In genomic region chr6:99065569-99066353, GRCm38 (mm10) we compare ENCODE assay signal across 9 mouse cellular contexts.
DNase-seq lines count a peak whose midpoint lies in the region; ATAC-seq and TF ChIP-seq lines count a peak whose summit lies in the region.
"Had no signal": no experiment of that assay in that cellular context is flagged by ENCODE, and none has a peak within 500 bp of the region (broad histone marks: within the 10 kb centered on the region; RNA-seq: fewer than 3 reads in every experiment).

No protein-coding gene starts in this region.

- intact Hi-C loops in left cerebral cortex, postnatal 25 days (cut with DNase I), result no loop called here

- H3K4me1 ChIP-seq in intestine, embryonic 14.5 days (replicated peaks; ENCODE audit: control insufficient read depth, insufficient read depth, low read length), result peaks cover 11% of the 10 kb centered on the region
- H3K4me1 ChIP-seq in intestine, postnatal 0 days (replicated peaks; ENCODE audit: control insufficient read depth, insufficient read depth, low read length), result no peaks in the 10 kb centered on the region
- H3K4me1 ChIP-seq in brown adipose tissue, adult 24 weeks (ENCODE audit: control insufficient read depth, insufficient read depth, insufficient read length, low read length), result peaks cover 21% of the 10 kb centered on the region
- H3K4me1 ChIP-seq in heart, embryonic 12.5 days (replicated peaks), result peaks cover 44% of the 10 kb centered on the region
- H3K4me1 ChIP-seq in limb, embryonic 14.5 days (ENCODE audit: control insufficient read depth, insufficient read depth, low read length), result peaks cover 33% of the 10 kb centered on the region

- no peak overlapping the region for H3K4me2 ChIP-seq in intestine, embryonic 14.5 days (ENCODE audit: low read length)
- H3K4me2 ChIP-seq in intestine, postnatal 0 days (replicated peaks; ENCODE audit: low read depth), result no peak overlapping the region
- no peak overlapping the region for H3K4me2 ChIP-seq in heart, embryonic 12.5 days
- H3K4me2 ChIP-seq in limb, embryonic 14.5 days (replicated peaks; ENCODE audit: low read depth, low read length, severe bottlenecking), result no peak overlapping the region

- no peaks in the 10 kb centered on the region for H3K27me3 ChIP-seq in intestine, embryonic 14.5 days (replicated peaks; ENCODE audit: control insufficient read depth, insufficient read depth, low read length)
- no peaks in the 10 kb centered on the region for H3K27me3 ChIP-seq in intestine, postnatal 0 days (replicated peaks; ENCODE audit: control insufficient read depth, insufficient read depth, low read length)
- no peaks in the 10 kb centered on the region for H3K27me3 ChIP-seq in heart, embryonic 12.5 days (replicated peaks)
- H3K27me3 ChIP-seq in limb, embryonic 14.5 days (ENCODE audit: control insufficient read depth, insufficient read depth, low read length), result no peaks in the 10 kb centered on the region

- no peak for ATAC-seq in intestine, embryonic 14.5 days (replicated peaks; ENCODE audit: low FRiP score, low TSS enrichment, low read depth)
- ATAC-seq in intestine, postnatal 0 days, result no peak
- peak; percentile 86 for ATAC-seq in heart, embryonic 12.5 days (ENCODE audit: insufficient number of reproducible peaks, low FRiP score)
- peak; percentile 23; the same call in 1 of the 2 replicates for ATAC-seq in limb, embryonic 14.5 days (ENCODE audit: low FRiP score, low read depth)
- no peak for ATAC-seq in megakaryocyte-erythroid progenitor cell, adult 5-6 weeks (replicated peaks; ENCODE audit: low FRiP score, low TSS enrichment, poor library complexity, severe bottlenecking)

- no peak for TF ChIP-seq CTCF in intestine, postnatal 0 days (IDR thresholded peaks at IDR 0.05; ENCODE audit: low read depth)

- H3K36me3 ChIP-seq in intestine, embryonic 14.5 days (ENCODE audit: control insufficient read depth, insufficient read depth, low read length), result peaks cover 13% of the 10 kb centered on the region
- H3K36me3 ChIP-seq in intestine, postnatal 0 days (ENCODE audit: control insufficient read depth, insufficient read depth), result 0 out of 2 replicates have a peak, but pooled peaks cover 4% of the 10 kb centered on the region
- peaks cover 17% of the 10 kb centered on the region for H3K36me3 ChIP-seq in heart, embryonic 12.5 days
- no peaks in the 10 kb centered on the region for H3K36me3 ChIP-seq in limb, embryonic 14.5 days (ENCODE audit: control insufficient read depth, insufficient read depth, low read length)

- H3K27ac ChIP-seq in intestine, embryonic 14.5 days (ENCODE audit: low read depth), result peak overlapping the region; percentile 16; the same call in 1 of the 2 replicates
- H3K27ac ChIP-seq in intestine, postnatal 0 days (ENCODE audit: low read depth, low read length), result no peak overlapping the region
- peak overlapping the region; percentile 78 for H3K27ac ChIP-seq in brown adipose tissue, adult 24 weeks (replicated peaks; ENCODE audit: low read depth, low read length)
- H3K27ac ChIP-seq in heart, embryonic 12.5 days (ENCODE audit: poor library complexity, severe bottlenecking), result peak overlapping the region; percentile 81
- no peak overlapping the region; the same call in 1 of the 2 replicates for H3K27ac ChIP-seq in limb, embryonic 14.5 days (replicated peaks; ENCODE audit: low read depth, low read length)

- TF ChIP-seq POLR2A in limb, embryonic 14.5 days (IDR thresholded peaks at IDR 0.05; ENCODE audit: borderline replicate concordance, extremely low read depth, insufficient read depth, insufficient read length), result no peak

- H3K4me3 ChIP-seq in intestine, embryonic 14.5 days (ENCODE audit: low read depth, low read length), result no peak overlapping the region
- no peak overlapping the region for H3K4me3 ChIP-seq in intestine, postnatal 0 days (ENCODE audit: low read depth, low read length)
- H3K4me3 ChIP-seq in brown adipose tissue, adult 24 weeks (ENCODE audit: insufficient read depth, low read depth, low read length), result peak overlapping the region; percentile 1; the same call in 1 of the 2 replicates
- no peak overlapping the region for H3K4me3 ChIP-seq in heart, embryonic 12.5 days
- no peak overlapping the region for H3K4me3 ChIP-seq in limb, embryonic 14.5 days (replicated peaks; ENCODE audit: low read length)

- no peaks in the 10 kb centered on the region for H3K9me3 ChIP-seq in intestine, embryonic 14.5 days (ENCODE audit: control insufficient read depth, low read length)
- no peaks in the 10 kb centered on the region for H3K9me3 ChIP-seq in intestine, postnatal 0 days (ENCODE audit: control insufficient read depth)
- no peaks in the 10 kb centered on the region for H3K9me3 ChIP-seq in heart, embryonic 12.5 days (replicated peaks)
- no peaks in the 10 kb centered on the region for H3K9me3 ChIP-seq in limb, embryonic 14.5 days (ENCODE audit: control insufficient read depth, low read length)

- DNase-seq in intestine, embryonic 14.5 days (ENCODE audit: low spot score), result no peak
- peak; percentile 48 for DNase-seq in limb, embryonic 14.5 days (ENCODE audit: low spot score)
- no peak for DNase-seq in right cerebral cortex, postnatal 36 days (ENCODE audit: low spot score in 2 of 2)
- DNase-seq in left cerebral cortex, postnatal 25 days (ENCODE audit: low spot score in 2 of 2), result no peak
- DNase-seq: cerebellum, adult 18-20 months had no signal

- H3K9ac ChIP-seq in intestine, embryonic 14.5 days (ENCODE audit: low read length), result no peak overlapping the region
- H3K9ac ChIP-seq in intestine, postnatal 0 days (ENCODE audit: low read depth, low read length), result no peak overlapping the region
- H3K9ac ChIP-seq in heart, embryonic 12.5 days, result no peak overlapping the region
- no peak overlapping the region for H3K9ac ChIP-seq in limb, embryonic 14.5 days (ENCODE audit: low read depth, low read length, severe bottlenecking)

- WGBS in intestine, embryonic 14.5 days, result 63% methylated on average over 9 of the region's 9 CpGs
- 72% methylated on average over 9 of the region's 9 CpGs for WGBS in intestine, postnatal 0 days
- 50% methylated on average over 9 of the region's 9 CpGs for WGBS in heart, embryonic 12.5 days
- 30% methylated on average over 9 of the region's 9 CpGs for WGBS in limb, embryonic 14.5 days

Comparison
In these comparisons a context has a peak if more than half of its experiments do, and no peak if none do; other contexts are left out.
1. H3K27ac ChIP-seq: peak in intestine, embryonic 14.5 days (single experiment), brown adipose tissue, adult 24 weeks (single experiment) and heart, embryonic 12.5 days (single experiment); none in intestine, postnatal 0 days (single experiment) and limb, embryonic 14.5 days (single experiment).
2. ATAC-seq: peak in heart, embryonic 12.5 days (single experiment) and limb, embryonic 14.5 days (single experiment); none in intestine, embryonic 14.5 days (single experiment), intestine, postnatal 0 days (single experiment) and megakaryocyte-erythroid progenitor cell, adult 5-6 weeks (single experiment).